Mouse (Mus musculus): ENCODE measurements around the gene Acsm1.

DNA sequence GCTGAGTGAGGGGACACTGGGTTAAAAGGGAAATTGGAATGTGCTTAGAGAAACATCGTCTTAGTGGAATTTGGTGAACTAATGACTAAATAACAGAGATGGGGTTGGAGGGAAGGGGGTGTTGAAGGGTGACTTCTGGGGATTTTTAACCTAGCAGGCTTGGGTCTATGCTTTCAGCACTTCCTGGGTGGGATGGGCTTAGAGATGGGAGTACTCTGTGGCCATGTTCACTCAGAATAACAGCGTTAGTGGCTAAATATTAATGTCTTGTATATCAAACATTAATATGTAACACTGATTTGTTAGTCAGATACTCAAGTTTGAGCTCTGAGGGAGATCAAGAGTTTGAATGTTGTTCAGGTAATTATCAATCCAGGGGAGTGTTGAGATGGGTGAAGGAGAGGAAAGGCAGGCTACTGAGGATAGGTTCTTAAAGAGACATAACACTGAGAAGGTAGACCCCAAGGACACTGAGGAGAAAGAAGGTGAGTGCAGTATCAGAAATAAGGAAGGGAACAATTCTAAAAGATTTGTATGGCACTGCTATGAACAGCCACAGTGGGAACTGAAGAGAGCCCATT, 1.8 kb upstream of the Acsm1 start:
- TF ChIP-seq CTCF (IDR thresholded peaks at IDR 0.05; ENCODE audit: low read depth) = no peak
- TF ChIP-seq EP300 (IDR thresholded peaks at IDR 0.05; ENCODE audit: low read depth) = no peak

All from heart, postnatal 0 days (tissue).